Comparison of ENCODE assay signal across 19 mouse cellular contexts in the genomic region with DNA sequence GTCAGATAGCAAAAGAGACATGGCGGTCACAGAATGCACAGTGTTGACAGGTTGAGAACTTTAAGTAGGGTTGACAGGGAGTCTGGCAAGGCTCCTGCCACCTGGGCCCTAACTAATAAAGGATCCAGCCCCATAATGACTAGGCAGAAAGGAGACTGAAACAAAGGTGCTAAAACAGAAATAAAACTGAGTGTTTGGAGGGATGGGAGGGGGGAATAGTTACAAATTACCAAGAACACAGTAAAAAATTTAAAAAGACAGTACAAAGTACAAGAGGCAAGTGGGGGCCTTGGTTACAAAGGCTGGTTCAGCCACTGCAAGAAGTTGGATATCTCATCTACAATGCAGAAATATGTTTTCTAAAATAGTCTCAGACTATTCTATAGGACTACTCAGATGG.
"Had no signal": no experiment of that assay in that cellular context is flagged by ENCODE, and none has a peak within 500 bp of the region (broad histone marks: within the 10 kb centered on the region; RNA-seq: fewer than 3 reads in every experiment).

No protein-coding gene starts in this region.

- H3K27ac ChIP-seq: limb, embryonic 12.5 days; limb, embryonic 15.5 days; liver, embryonic 14.5 days; macrophage; midbrain, embryonic 12.5 days; midbrain, embryonic 15.5 days; neural tube, embryonic 12.5 days; neural tube, embryonic 15.5 days had no signal

- H3K27me3 ChIP-seq: limb, embryonic 12.5 days; limb, embryonic 15.5 days; midbrain, embryonic 12.5 days; midbrain, embryonic 15.5 days; neural tube, embryonic 12.5 days; neural tube, embryonic 15.5 days had no signal

- H3K4me3 ChIP-seq: limb, embryonic 12.5 days; limb, embryonic 15.5 days; midbrain, embryonic 12.5 days; midbrain, embryonic 15.5 days; neural tube, embryonic 12.5 days; neural tube, embryonic 15.5 days had no signal

- H3K9me3 ChIP-seq: limb, embryonic 12.5 days; limb, embryonic 15.5 days; midbrain, embryonic 12.5 days; midbrain, embryonic 15.5 days; neural tube, embryonic 12.5 days; neural tube, embryonic 15.5 days had no signal

- H3K9ac ChIP-seq: limb, embryonic 12.5 days; limb, embryonic 15.5 days; liver, embryonic 14.5 days; liver, postnatal 0 days; lung, embryonic 14.5 days; midbrain, embryonic 12.5 days; midbrain, embryonic 15.5 days; neural tube, embryonic 12.5 days; neural tube, embryonic 15.5 days had no signal

- H3K4me2 ChIP-seq: limb, embryonic 12.5 days; limb, embryonic 15.5 days; liver, embryonic 11.5 days; lung, embryonic 14.5 days; midbrain, embryonic 12.5 days; midbrain, embryonic 15.5 days; neural tube, embryonic 12.5 days; neural tube, embryonic 15.5 days had no signal

- ATAC-seq: inflammation-experienced regulatory T-cells, adult 6 months; liver, postnatal 0 days; lung, postnatal 0 days; midbrain, embryonic 15.5 days had no signal

- H3K4me1 ChIP-seq: limb, embryonic 12.5 days; limb, embryonic 15.5 days; midbrain, embryonic 12.5 days; midbrain, embryonic 15.5 days; neural tube, embryonic 12.5 days; neural tube, embryonic 15.5 days had no signal

- H3K36me3 ChIP-seq: limb, embryonic 12.5 days; midbrain, embryonic 12.5 days; midbrain, embryonic 15.5 days; neural tube, embryonic 12.5 days; neural tube, embryonic 15.5 days had no signal

- DNase-seq: left cerebral cortex, postnatal 4 days; liver, postnatal 0 days; lung, embryonic 14.5 days; right cerebral cortex, adult 18-20 months; right cerebral cortex, postnatal 14 days; spleen, adult 18-20 months; thymus, adult 18-20 months; thymus, postnatal 36 days had no signal
